Mouse (Mus musculus) hindbrain, embryonic 11.5 days (tissue): Measurements from ENCODE around the gene Tmem114. TPM values are rescaled to one million over a fixed set of nuclear protein-coding genes. Genes with fewer than 3 reads are reported as not detected.

ENCODE experiments used
- polyA plus RNA-seq: library from polyadenylated mRNA; unstranded; fragments of >200 nt; fragmentation: Nextera tagmentation; extraction: Ambion mirVana; gene quantifications from 2 replicates; pipeline ENCODE4 v1.2.1, GENCODE M21; 2014

Gene Tmem114
- polyA plus RNA-seq, 1 experiment from 2014 or later = 0.12 TPM

Other genes starting within 250 kb of the Tmem114 start
- gene Mettl22, start 45.7 kb upstream of the Tmem114 start, polyA plus RNA-seq = 21.1 and 24.2 TPM in 2 replicates
- 27.4 and 33.1 TPM in 2 replicates for gene Abat, start 88.3 kb upstream of the Tmem114 start, polyA plus RNA-seq
- gene Pmm2, start 212.5 kb upstream of the Tmem114 start, polyA plus RNA-seq = 40.3 and 43.3 TPM in 2 replicates
- 15.8 and 20.2 TPM in 2 replicates for gene Tmem186, start 212.6 kb upstream of the Tmem114 start, polyA plus RNA-seq
- gene Carhsp1, start 247.0 kb upstream of the Tmem114 start, polyA plus RNA-seq = 78.1 and 79.4 TPM in 2 replicates